Mouse (Mus musculus) mature B cell (primary cell): Measurements from ENCODE around the gene Gm9833.
"Not testable (repeated sequence)": the region's sequence is repeated elsewhere in the genome, so short reads cannot be mapped to it uniquely, and the experiment has no call there.

Experiments used
- in situ Hi-C: fragments of 300-500 bp; cut with MboI; formaldehyde crosslinking; loops from 2 replicates; pipeline ENCODE4 v1.14.3; 2019

Gene Gm9833

GRCm38 (mm10) chr3:10087994-10088393, at the start of gene Gm9833:
TSS of gene Gm9833 (plus strand) at chr3:10088110.
- in situ Hi-C loops, result not testable (repeated sequence)

- in situ Hi-C loops, result no loop called here
Measured at GRCm38 (mm10) chr3:10070070-10070469, 17.8 kb upstream of the Gm9833 start.

GRCm38 (mm10) chr3:10075826-10076225, 12.1 kb upstream of the Gm9833 start:
- in situ Hi-C loops, result no loop called here

- in situ Hi-C loops, result no loop called here
Measured at GRCm38 (mm10) chr3:10077096-10077841, 10.6 kb upstream of the Gm9833 start.

- in situ Hi-C loops, result no loop called here
Measured at GRCm38 (mm10) chr3:10078113-10078512, 9.8 kb upstream of the Gm9833 start.

- in situ Hi-C loops, result no loop called here
Measured at GRCm38 (mm10) chr3:10081336-10081735, 6.6 kb upstream of the Gm9833 start.

- in situ Hi-C loops, result no loop called here
Measured at GRCm38 (mm10) chr3:10081911-10082541, 5.9 kb upstream of the Gm9833 start.

GRCm38 (mm10) chr3:10082545-10083062, 5.3 kb upstream of the Gm9833 start:
- in situ Hi-C loops, result no loop called here

- in situ Hi-C loops, result no loop called here
Measured at GRCm38 (mm10) chr3:10084102-10084501, 3.8 kb upstream of the Gm9833 start.

- in situ Hi-C loops, result no loop called here
Measured at GRCm38 (mm10) chr3:10085396-10086119, 2.4 kb upstream of the Gm9833 start.

- in situ Hi-C loops, result no loop called here
Measured at GRCm38 (mm10) chr3:10087511-10087910, 399 bp upstream of the Gm9833 start.

GRCm38 (mm10) chr3:10091616-10092140, 3.8 kb downstream of the Gm9833 start:
- in situ Hi-C loops, result no loop called here

GRCm38 (mm10) chr3:10092499-10092898, 4.6 kb downstream of the Gm9833 start:
- in situ Hi-C loops, result no loop called here

GRCm38 (mm10) chr3:10092914-10093313, 5.0 kb downstream of the Gm9833 start:
- in situ Hi-C loops, result no loop called here

GRCm38 (mm10) chr3:10095076-10095622, 7.2 kb downstream of the Gm9833 start:
- in situ Hi-C loops, result no loop called here

- in situ Hi-C loops, result no loop called here
Measured at GRCm38 (mm10) chr3:10099756-10100155, 11.8 kb downstream of the Gm9833 start.

GRCm38 (mm10) chr3:10111570-10111969, 23.7 kb downstream of the Gm9833 start:
- in situ Hi-C loops, result no loop called here

GRCm38 (mm10) chr3:10112196-10112595, 24.3 kb downstream of the Gm9833 start:
- in situ Hi-C loops, result no loop called here

GRCm38 (mm10) chr3:10112660-10113059, 24.8 kb downstream of the Gm9833 start:
- in situ Hi-C loops, result no loop called here

- in situ Hi-C loops, result no loop called here
Measured at GRCm38 (mm10) chr3:10116531-10116930, 28.6 kb downstream of the Gm9833 start.

- in situ Hi-C loops, result no loop called here
Measured at GRCm38 (mm10) chr3:10121232-10121631, 33.3 kb downstream of the Gm9833 start.
